ENCODE assay signal across 21 mouse cellular contexts in the genomic region with DNA sequence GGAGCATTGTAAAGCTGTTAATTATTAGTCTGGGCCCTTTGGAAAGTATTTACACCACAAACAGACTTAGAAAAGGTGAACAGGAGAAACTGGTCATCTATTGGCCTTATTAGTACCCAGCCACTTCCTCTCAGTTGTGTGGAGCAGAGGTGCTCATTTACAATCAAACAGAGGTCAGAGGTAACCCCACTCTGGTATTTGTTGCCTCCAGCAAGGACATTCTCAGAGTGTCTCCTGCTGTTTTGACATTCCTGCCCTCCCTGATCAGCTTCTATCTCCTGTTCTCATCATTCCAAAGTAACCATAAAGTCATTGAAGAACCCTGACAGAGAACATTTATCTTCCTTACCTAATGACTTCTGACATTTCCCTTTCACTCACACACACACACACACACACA.
"Had no signal": no experiment of that assay in that cellular context is flagged by ENCODE, and none has a peak within 500 bp of the region (broad histone marks: within the 10 kb centered on the region; RNA-seq: fewer than 3 reads in every experiment).

No protein-coding gene starts in this region.

- ATAC-seq: liver, embryonic 12.5 days; midbrain, embryonic 16.5 days had no signal

- H3K4me1 ChIP-seq: kidney, embryonic 15.5 days; liver, embryonic 12.5 days; liver, embryonic 15.5 days; lung, embryonic 15.5 days; neural tube, embryonic 13.5 days had no signal

- H3K9ac ChIP-seq: kidney, embryonic 15.5 days; limb, embryonic 13.5 days; liver, embryonic 12.5 days; liver, embryonic 15.5 days; lung, embryonic 15.5 days; midbrain, embryonic 12.5 days; neural tube, embryonic 13.5 days had no signal

- H3K36me3 ChIP-seq: kidney, embryonic 15.5 days; limb, embryonic 10.5 days; limb, embryonic 13.5 days; liver, embryonic 12.5 days; liver, embryonic 15.5 days; lung, embryonic 15.5 days; midbrain, embryonic 12.5 days; neural tube, embryonic 13.5 days had no signal

- H3K4me2 ChIP-seq: kidney, embryonic 15.5 days; limb, embryonic 13.5 days; liver, embryonic 12.5 days; liver, embryonic 15.5 days; lung, embryonic 15.5 days; midbrain, embryonic 12.5 days; neural tube, embryonic 13.5 days had no signal

- H3K27ac ChIP-seq: kidney, embryonic 15.5 days; layer of hippocampus, adult 2 months; limb, embryonic 10.5 days; limb, embryonic 13.5 days; liver, embryonic 12.5 days; liver, embryonic 15.5 days; lung, embryonic 15.5 days; midbrain, embryonic 12.5 days; neural tube, embryonic 13.5 days had no signal

- H3K9me3 ChIP-seq: kidney, embryonic 15.5 days; limb, embryonic 10.5 days; limb, embryonic 13.5 days; liver, embryonic 12.5 days; liver, embryonic 15.5 days; lung, embryonic 15.5 days; midbrain, embryonic 12.5 days; neural tube, embryonic 13.5 days had no signal

- H3K4me3 ChIP-seq: kidney, embryonic 15.5 days; layer of hippocampus, adult 2 months; limb, embryonic 10.5 days; limb, embryonic 13.5 days; liver, embryonic 12.5 days; liver, embryonic 15.5 days; lung, embryonic 15.5 days; midbrain, embryonic 12.5 days; myocyte; neural tube, embryonic 13.5 days had no signal

- DNase-seq: kidney, adult 8-10 months; kidney, postnatal 14 days; layer of hippocampus, adult 9-11 months; liver; lung, adult 18-20 months; lung, postnatal 14 days; lung, postnatal 4 days; right cerebral cortex, postnatal 25 days; thymus, adult 18-20 months; thymus, postnatal 36 days had no signal

- H3K27me3 ChIP-seq: kidney, embryonic 15.5 days; limb, embryonic 13.5 days; liver, embryonic 12.5 days; liver, embryonic 15.5 days; lung, embryonic 15.5 days; midbrain, embryonic 12.5 days; neural tube, embryonic 13.5 days had no signal
